Mouse (Mus musculus): ENCODE data around the gene Aqp9.

DNA sequence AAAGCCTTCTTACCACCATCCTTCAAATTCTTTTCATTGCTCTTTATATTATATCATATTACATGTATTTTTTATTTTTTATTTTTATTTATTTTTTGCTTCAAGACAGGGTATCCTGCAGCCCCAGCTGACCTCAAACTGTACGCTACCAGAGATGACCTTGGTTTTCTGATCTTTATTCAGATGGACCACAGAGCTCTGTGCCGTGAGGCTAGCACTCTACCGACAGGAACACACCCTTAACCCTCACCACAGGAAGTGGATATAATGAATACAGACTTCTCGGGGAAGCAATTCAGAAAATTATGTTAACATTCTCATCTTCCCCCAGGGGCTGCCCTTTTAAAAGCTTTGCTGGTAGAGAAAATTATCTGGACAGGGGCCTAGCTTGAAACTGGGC is 95.4 kb downstream of the Aqp9 start:
- TF ChIP-seq CTCF (IDR thresholded peaks at IDR 0.05; ENCODE audit: borderline replicate concordance, insufficient read depth, low read depth, low read length) (no peak), POLR2A (IDR thresholded peaks at IDR 0.05; ENCODE audit: borderline replicate concordance, insufficient read depth, low read length) (no peak)

Data from cerebellum, adult 2 months (tissue).